Mouse (Mus musculus): ENCODE measurements at regions not wholly inside any gene's neighbourhood (a gene's known extent, or its start where the extent isn't known, plus 50 kb on each side); places are given as distances from the start of the nearest gene placed in this dataset.

DNA sequence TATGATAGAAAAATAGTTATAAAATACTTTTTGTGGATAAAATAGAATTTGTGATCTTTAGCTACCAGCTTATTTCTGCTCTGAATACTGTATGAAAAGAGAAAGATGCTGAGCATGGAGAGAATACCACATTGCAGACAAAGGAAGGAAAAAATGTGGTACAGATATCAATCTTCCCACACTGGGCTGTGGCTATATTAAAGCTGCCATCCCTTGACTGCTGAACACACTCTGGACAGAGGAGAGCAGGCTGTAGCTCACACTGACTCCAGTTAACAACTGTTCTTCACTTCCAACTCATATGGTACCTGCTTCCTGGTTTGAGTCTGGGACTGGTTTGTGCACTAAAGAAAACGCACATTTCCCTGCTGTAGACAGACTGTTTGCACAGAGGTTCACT is 76.7 kb upstream of the Try4 start:
- no peak for ATAC-seq (ENCODE audit: low read depth)
- H3K4me2 ChIP-seq (ENCODE audit: low read depth, low read length) = no peak overlapping the region
- WGBS = 62% methylated on average over 1 of the region's 1 CpGs
- H3K9me3 ChIP-seq (ENCODE audit: control insufficient read depth, low read length) = no peaks in the 10 kb centered on the region
- no peak overlapping the region for H3K27ac ChIP-seq (replicated peaks; ENCODE audit: low read depth, low read length)
- no peaks in the 10 kb centered on the region for H3K27me3 ChIP-seq (replicated peaks; ENCODE audit: control insufficient read depth, insufficient read depth, low read length)
- no peak overlapping the region for H3K9ac ChIP-seq (ENCODE audit: low read depth, low read length)
- no peak overlapping the region for H3K4me3 ChIP-seq (ENCODE audit: low read depth, low read length)
- H3K36me3 ChIP-seq (ENCODE audit: control insufficient read depth, insufficient read depth, low read length) = no peaks in the 10 kb centered on the region
- no peak for DNase-seq (ENCODE audit: low spot score)
- no peaks in the 10 kb centered on the region for H3K4me1 ChIP-seq (ENCODE audit: control insufficient read depth, insufficient read depth, low read length)

DNA sequence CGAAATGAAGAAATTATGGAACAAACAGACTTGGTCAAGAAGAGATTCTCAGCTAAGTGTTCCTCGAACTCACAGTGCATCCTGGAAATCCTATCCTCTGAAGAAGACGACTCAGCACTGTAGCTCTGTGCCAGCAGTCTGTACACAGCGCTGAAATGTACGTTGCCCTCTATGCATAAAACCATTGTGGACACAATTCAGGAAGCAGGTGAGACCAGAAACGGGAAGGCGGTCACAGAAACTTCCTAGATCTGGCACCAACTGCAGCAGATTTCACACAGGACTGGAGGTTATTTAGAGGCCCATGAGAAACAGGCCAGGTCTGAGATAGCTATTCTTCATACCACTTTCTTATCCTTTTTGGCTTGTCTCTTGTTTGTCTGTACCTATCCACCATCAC is 83.7 kb upstream of the Try4 start:
- Histone ChIP-seq H3K4me1 (ENCODE audit: control insufficient read depth, insufficient read depth, low read length) (no peaks in the 10 kb centered on the region), H3K27me3 (replicated peaks; ENCODE audit: control insufficient read depth, insufficient read depth, low read length) (no peaks in the 10 kb centered on the region), H3K4me3 (ENCODE audit: low read depth, low read length) (no peak overlapping the region), H3K27ac (replicated peaks; ENCODE audit: low read depth, low read length) (no peak overlapping the region), H3K36me3 (ENCODE audit: control insufficient read depth, insufficient read depth, low read length) (no peaks in the 10 kb centered on the region), H3K9me3 (ENCODE audit: control insufficient read depth, low read length) (no peaks in the 10 kb centered on the region), H3K4me2 (ENCODE audit: low read depth, low read length) (no peak overlapping the region), H3K9ac (ENCODE audit: low read depth, low read length) (no peak overlapping the region)
- DNase-seq (ENCODE audit: low spot score) (no peak), ATAC-seq (ENCODE audit: low read depth) (no peak)
- WGBS = 82% methylated on average over 7 of the region's 7 CpGs

DNA sequence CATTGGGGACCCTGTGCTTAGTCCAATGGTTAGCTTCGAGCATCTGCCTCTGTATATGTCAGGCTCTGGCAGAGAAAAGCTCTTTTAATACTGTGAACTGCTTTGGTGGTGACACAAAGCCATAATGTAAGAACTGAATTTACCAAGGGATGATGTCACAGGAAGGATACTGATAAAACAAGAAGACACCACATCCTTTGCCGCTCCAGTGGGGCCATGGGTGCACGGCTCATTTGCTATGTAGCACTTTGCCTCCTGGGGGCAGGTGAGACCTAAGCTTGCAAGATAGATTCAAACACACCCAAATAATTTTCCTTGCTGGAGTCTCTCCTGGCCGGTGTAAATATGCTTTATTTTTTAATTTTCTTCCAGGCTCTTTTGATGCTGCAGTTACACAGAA is 86.2 kb upstream of the Try4 start:
- DNase-seq (ENCODE audit: low spot score) (no peak), ATAC-seq (ENCODE audit: low read depth) (no peak)
- no peak overlapping the region for H3K27ac ChIP-seq (replicated peaks; ENCODE audit: low read depth, low read length)
- no peak overlapping the region for H3K9ac ChIP-seq (ENCODE audit: low read depth, low read length)
- no peaks in the 10 kb centered on the region for H3K9me3 ChIP-seq (ENCODE audit: control insufficient read depth, low read length)
- no peaks in the 10 kb centered on the region for H3K36me3 ChIP-seq (ENCODE audit: control insufficient read depth, insufficient read depth, low read length)
- no peak overlapping the region for H3K4me3 ChIP-seq (ENCODE audit: low read depth, low read length)
- H3K4me1 ChIP-seq (ENCODE audit: control insufficient read depth, insufficient read depth, low read length) = no peaks in the 10 kb centered on the region
- no peak overlapping the region for H3K4me2 ChIP-seq (ENCODE audit: low read depth, low read length)
- no peaks in the 10 kb centered on the region for H3K27me3 ChIP-seq (replicated peaks; ENCODE audit: control insufficient read depth, insufficient read depth, low read length)
- 79% methylated on average over 4 of the region's 4 CpGs for WGBS

DNA sequence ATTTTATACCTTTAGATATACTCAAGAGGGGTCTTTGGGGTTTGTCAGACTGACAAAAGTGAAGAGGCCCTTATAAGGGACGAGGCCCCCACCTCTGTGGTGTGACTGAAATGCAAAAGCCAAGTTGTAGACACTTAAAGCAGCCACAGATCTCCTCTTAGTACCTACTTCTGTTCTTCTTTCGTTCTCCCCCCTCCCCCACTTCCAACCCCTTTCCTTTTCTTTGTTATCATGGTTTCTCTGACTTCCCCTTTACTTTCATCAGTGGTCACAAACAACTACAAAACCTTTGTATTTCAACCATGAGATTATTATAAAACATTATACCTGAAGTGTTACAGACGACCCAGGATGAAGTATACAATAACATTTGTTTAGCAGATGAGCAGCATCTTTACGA is 96.2 kb upstream of the Try4 start:
- Histone ChIP-seq H3K9ac (ENCODE audit: low read depth, low read length) (no peak overlapping the region), H3K4me3 (ENCODE audit: low read depth, low read length) (no peak overlapping the region), H3K27me3 (replicated peaks; ENCODE audit: control insufficient read depth, insufficient read depth, low read length) (no peaks in the 10 kb centered on the region), H3K4me1 (ENCODE audit: control insufficient read depth, insufficient read depth, low read length) (no peaks in the 10 kb centered on the region), H3K9me3 (ENCODE audit: control insufficient read depth, low read length) (0 out of 2 replicates have a peak, but pooled peaks cover 4% of the 10 kb centered on the region), H3K27ac (replicated peaks; ENCODE audit: low read depth, low read length) (no peak overlapping the region), H3K36me3 (ENCODE audit: control insufficient read depth, insufficient read depth, low read length) (no peaks in the 10 kb centered on the region), H3K4me2 (ENCODE audit: low read depth, low read length) (no peak overlapping the region)
- 68% methylated on average over 4 of the region's 4 CpGs for WGBS
- DNase-seq (ENCODE audit: low spot score) = no peak
- no peak for ATAC-seq (ENCODE audit: low read depth)

DNA sequence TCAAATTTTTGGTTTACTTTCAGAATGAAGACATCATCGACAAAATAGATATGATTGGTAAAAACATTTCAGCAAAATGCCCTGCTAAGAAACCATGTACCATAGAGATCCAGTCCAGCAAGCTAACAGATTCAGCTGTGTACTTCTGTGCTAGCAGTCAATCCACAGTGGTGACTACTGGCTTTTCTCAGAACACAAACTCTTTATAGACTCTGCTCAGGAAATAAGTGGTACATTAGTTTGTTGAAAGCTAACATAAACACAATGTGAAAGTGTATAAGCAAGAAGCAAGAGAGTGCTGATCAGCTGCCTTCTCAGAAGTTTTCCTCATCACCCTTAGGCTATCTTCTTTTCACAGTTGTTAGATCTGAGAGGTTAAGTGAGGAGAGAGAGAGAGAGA is 99.2 kb upstream of the Try4 start:
- ATAC-seq (ENCODE audit: low read depth) (no peak), DNase-seq (ENCODE audit: low spot score) (no peak)
- Histone ChIP-seq H3K4me3 (ENCODE audit: low read depth, low read length) (no peak overlapping the region), H3K27ac (replicated peaks; ENCODE audit: low read depth, low read length) (no peak overlapping the region), H3K9ac (ENCODE audit: low read depth, low read length) (no peak overlapping the region), H3K4me2 (ENCODE audit: low read depth, low read length) (no peak overlapping the region), H3K27me3 (replicated peaks; ENCODE audit: control insufficient read depth, insufficient read depth, low read length) (no peaks in the 10 kb centered on the region), H3K4me1 (ENCODE audit: control insufficient read depth, insufficient read depth, low read length) (no peaks in the 10 kb centered on the region), H3K36me3 (ENCODE audit: control insufficient read depth, insufficient read depth, low read length) (no peaks in the 10 kb centered on the region), H3K9me3 (ENCODE audit: control insufficient read depth, low read length) (0 out of 2 replicates have a peak, but pooled peaks cover 4% of the 10 kb centered on the region)
- 84% methylated on average over 1 of the region's 1 CpGs for WGBS

DNA sequence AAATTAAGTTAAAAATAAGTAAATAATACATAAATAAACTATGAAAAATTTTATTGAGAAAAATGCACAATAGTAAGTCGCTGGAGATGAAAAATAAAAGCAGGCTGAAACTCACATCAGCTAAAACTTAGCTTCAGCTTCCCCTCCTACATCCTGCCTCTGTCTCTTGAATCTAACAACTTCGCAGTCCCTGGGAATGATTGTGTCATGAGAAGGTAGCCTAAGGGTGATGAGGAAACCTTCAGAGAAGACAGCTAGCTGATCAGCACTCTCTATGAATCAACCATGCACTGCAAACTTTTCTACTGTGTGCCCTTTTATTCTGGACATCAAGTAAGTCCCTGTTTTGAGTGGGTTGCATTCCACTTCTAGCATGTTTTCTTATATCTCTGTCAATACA is 99.8 kb upstream of the Try4 start:
- DNase-seq (ENCODE audit: low spot score) (no peak), ATAC-seq (ENCODE audit: low read depth) (no peak)
- H3K9ac ChIP-seq (ENCODE audit: low read depth, low read length) = no peak overlapping the region
- H3K36me3 ChIP-seq (ENCODE audit: control insufficient read depth, insufficient read depth, low read length) = no peaks in the 10 kb centered on the region
- H3K4me2 ChIP-seq (ENCODE audit: low read depth, low read length) = no peak overlapping the region
- WGBS = 78% methylated on average over 2 of the region's 2 CpGs
- H3K9me3 ChIP-seq (ENCODE audit: control insufficient read depth, low read length) = 0 out of 2 replicates have a peak, but pooled peaks cover 4% of the 10 kb centered on the region
- no peak overlapping the region for H3K4me3 ChIP-seq (ENCODE audit: low read depth, low read length)
- H3K27ac ChIP-seq (replicated peaks; ENCODE audit: low read depth, low read length) = no peak overlapping the region
- H3K27me3 ChIP-seq (replicated peaks; ENCODE audit: control insufficient read depth, insufficient read depth, low read length) = no peaks in the 10 kb centered on the region
- H3K4me1 ChIP-seq (ENCODE audit: control insufficient read depth, insufficient read depth, low read length) = no peaks in the 10 kb centered on the region

DNA sequence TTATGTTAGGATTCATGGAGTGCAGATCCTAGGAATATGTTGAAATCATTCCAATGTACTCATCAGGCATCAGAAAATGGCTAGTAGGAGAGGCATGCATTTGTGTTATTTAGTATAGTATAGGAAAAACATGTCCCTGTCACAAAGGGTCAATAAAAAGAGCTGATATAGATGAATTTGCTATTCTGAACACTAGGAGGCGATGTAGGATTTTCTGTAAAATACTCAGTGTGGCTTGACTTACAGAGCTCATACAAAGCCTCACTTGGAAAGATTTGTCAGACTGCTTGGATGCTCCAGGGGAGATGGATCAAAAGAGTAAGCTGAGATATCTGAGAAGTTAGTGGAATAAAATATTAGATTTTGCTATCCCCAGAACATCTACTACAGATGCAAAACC is 107.6 kb upstream of the Try4 start:
- H3K9ac ChIP-seq (ENCODE audit: low read depth, low read length) = no peak overlapping the region
- H3K9me3 ChIP-seq (ENCODE audit: control insufficient read depth, low read length) = no peaks in the 10 kb centered on the region
- no peak overlapping the region for H3K4me3 ChIP-seq (ENCODE audit: low read depth, low read length)
- no peak for ATAC-seq (ENCODE audit: low read depth)
- H3K4me2 ChIP-seq (ENCODE audit: low read depth, low read length) = no peak overlapping the region
- H3K27ac ChIP-seq (replicated peaks; ENCODE audit: low read depth, low read length) = no peak overlapping the region
- no peaks in the 10 kb centered on the region for H3K27me3 ChIP-seq (replicated peaks; ENCODE audit: control insufficient read depth, insufficient read depth, low read length)
- peak; percentile 6 for DNase-seq (ENCODE audit: low spot score)
- WGBS = 43% methylated on average over 1 of the region's 1 CpGs
- H3K4me1 ChIP-seq (ENCODE audit: control insufficient read depth, insufficient read depth, low read length) = no peaks in the 10 kb centered on the region
- no peaks in the 10 kb centered on the region for H3K36me3 ChIP-seq (ENCODE audit: control insufficient read depth, insufficient read depth, low read length)

DNA sequence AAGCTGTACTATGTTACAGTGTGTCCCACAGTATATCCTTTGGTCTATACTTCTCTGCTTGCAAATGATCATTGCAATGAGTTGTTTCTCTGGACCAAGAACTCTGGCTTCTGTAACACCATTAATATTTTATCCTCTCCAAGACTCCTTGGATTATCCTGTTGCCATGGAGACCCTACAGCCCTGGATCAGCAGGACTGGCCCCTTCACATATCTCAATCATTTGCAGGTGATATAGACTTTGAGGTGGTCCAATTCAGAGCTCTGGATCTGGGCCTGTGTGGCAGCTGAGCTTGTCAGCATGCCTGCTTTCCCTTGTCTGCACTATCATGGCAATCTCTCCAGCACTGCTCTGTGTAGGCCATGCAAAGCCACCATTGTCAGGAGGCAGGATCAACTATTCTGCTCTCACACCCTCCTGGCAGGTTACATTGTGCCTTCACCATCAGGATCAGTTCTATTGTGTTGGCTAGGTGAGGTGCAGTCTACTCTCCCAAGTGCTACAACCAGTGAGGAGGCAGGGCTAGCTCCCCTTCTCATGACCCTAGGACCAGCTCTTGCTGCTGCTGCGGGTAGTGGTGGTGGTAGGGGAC is 110.2 kb upstream of the Try4 start:
- H3K36me3 ChIP-seq (ENCODE audit: control insufficient read depth, insufficient read depth, low read length) = no peaks in the 10 kb centered on the region
- H3K9me3 ChIP-seq (ENCODE audit: control insufficient read depth, low read length) = no peaks in the 10 kb centered on the region
- no peak overlapping the region for H3K4me2 ChIP-seq (ENCODE audit: low read depth, low read length)
- no peak overlapping the region for H3K27ac ChIP-seq (replicated peaks; ENCODE audit: low read depth, low read length)
- no peak for DNase-seq (ENCODE audit: low spot score)
- H3K4me3 ChIP-seq (ENCODE audit: low read depth, low read length) = no peak overlapping the region
- H3K9ac ChIP-seq (ENCODE audit: low read depth, low read length) = no peak overlapping the region
- no peaks in the 10 kb centered on the region for H3K4me1 ChIP-seq (ENCODE audit: control insufficient read depth, insufficient read depth, low read length)
- H3K27me3 ChIP-seq (replicated peaks; ENCODE audit: control insufficient read depth, insufficient read depth, low read length) = no peaks in the 10 kb centered on the region
- 67% methylated on average over 1 of the region's 1 CpGs for WGBS
- no peak for ATAC-seq (ENCODE audit: low read depth)

DNA sequence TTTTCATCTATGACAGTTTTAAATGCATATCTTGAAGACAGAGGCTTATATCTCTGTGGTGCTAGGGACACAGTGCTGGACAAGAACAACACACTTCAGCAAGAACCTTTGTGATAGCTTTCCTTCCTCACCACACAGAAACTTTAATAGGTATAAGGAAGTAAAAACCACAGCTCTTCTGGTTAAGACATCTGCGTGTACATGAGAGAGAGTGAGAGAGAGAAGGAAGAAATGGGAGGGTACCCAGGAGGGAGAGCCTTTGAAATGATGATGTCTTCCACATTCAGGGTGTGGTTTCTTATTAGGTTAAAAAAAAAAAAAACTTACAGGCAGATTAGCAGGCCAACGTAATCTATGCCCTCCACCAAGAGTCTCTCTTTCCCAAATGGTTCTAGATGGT is 113.2 kb upstream of the Try4 start:
- Histone ChIP-seq H3K36me3 (ENCODE audit: control insufficient read depth, insufficient read depth, low read length) (no peaks in the 10 kb centered on the region), H3K9ac (ENCODE audit: low read depth, low read length) (no peak overlapping the region), H3K27ac (replicated peaks; ENCODE audit: low read depth, low read length) (no peak overlapping the region), H3K4me2 (ENCODE audit: low read depth, low read length) (no peak overlapping the region), H3K4me3 (ENCODE audit: low read depth, low read length) (no peak overlapping the region), H3K9me3 (ENCODE audit: control insufficient read depth, low read length) (no peaks in the 10 kb centered on the region), H3K4me1 (ENCODE audit: control insufficient read depth, insufficient read depth, low read length) (no peaks in the 10 kb centered on the region), H3K27me3 (replicated peaks; ENCODE audit: control insufficient read depth, insufficient read depth, low read length) (no peaks in the 10 kb centered on the region)
- 67% methylated on average over 2 of the region's 2 CpGs for WGBS
- no peak for ATAC-seq (ENCODE audit: low read depth)
- no peak for DNase-seq (ENCODE audit: low spot score)
